Mouse (Mus musculus): ENCODE data around the gene Gm340. TPM values are rescaled to one million over a fixed set of nuclear protein-coding genes. Genes with fewer than 3 reads are reported as not detected.

Gm340 gene
- polyA plus RNA-seq, 1 experiment from 2014 or later: 4.3 TPM

- no peaks in the 10 kb centered on the region for H3K27me3 ChIP-seq (ENCODE audit: control insufficient read depth, insufficient read depth, low read length)
- no peaks in the 10 kb centered on the region for H3K9me3 ChIP-seq (ENCODE audit: control insufficient read depth, low read depth, low read length)
- H3K36me3 ChIP-seq (ENCODE audit: control insufficient read depth, insufficient read depth, low read length): peaks cover 8% of the 10 kb centered on the region; the same call in 1 of the 2 replicates
- H3K4me2 ChIP-seq (replicated peaks; ENCODE audit: low read depth, low read length): no peak overlapping the region
- no peak overlapping the region for H3K9ac ChIP-seq (replicated peaks; ENCODE audit: low read depth, low read length)
- H3K4me1 ChIP-seq (ENCODE audit: control insufficient read depth, insufficient read depth, low read length): peaks cover 4% of the 10 kb centered on the region; the same call in 1 of the 2 replicates
- ATAC-seq (ENCODE audit: insufficient number of reproducible peaks, insufficient read depth, low FRiP score, low read depth): no peak
- H3K4me3 ChIP-seq (ENCODE audit: low read depth, low read length): no peak overlapping the region
- no peak overlapping the region for H3K27ac ChIP-seq (ENCODE audit: low read length)
Measured at GRCm38 (mm10) chr19:41577576-41577975, 4.6 kb upstream of the Gm340 start.

- Histone ChIP-seq H3K4me2 (replicated peaks; ENCODE audit: low read depth, low read length) (no peak overlapping the region), H3K36me3 (ENCODE audit: control insufficient read depth, insufficient read depth, low read length) (peaks cover 15% of the 10 kb centered on the region; the same call in 1 of the 2 replicates), H3K9ac (replicated peaks; ENCODE audit: low read depth, low read length) (no peak overlapping the region), H3K27me3 (ENCODE audit: control insufficient read depth, insufficient read depth, low read length) (no peaks in the 10 kb centered on the region), H3K9me3 (ENCODE audit: control insufficient read depth, low read depth, low read length) (no peaks in the 10 kb centered on the region), H3K4me3 (ENCODE audit: low read depth, low read length) (no peak overlapping the region), H3K4me1 (ENCODE audit: control insufficient read depth, insufficient read depth, low read length) (peaks cover 4% of the 10 kb centered on the region; the same call in 1 of the 2 replicates), H3K27ac (ENCODE audit: low read length) (no peak overlapping the region)
- ATAC-seq (ENCODE audit: insufficient number of reproducible peaks, insufficient read depth, low FRiP score, low read depth): no peak
- WGBS: 89% methylated on average over 4 of the region's 4 CpGs
Measured at GRCm38 (mm10) chr19:41579311-41579920, 2.8 kb upstream of the Gm340 start.

- H3K4me1 ChIP-seq (ENCODE audit: control insufficient read depth, insufficient read depth, low read length): no peaks in the 10 kb centered on the region
- no peak overlapping the region for H3K27ac ChIP-seq (ENCODE audit: low read length)
- H3K9me3 ChIP-seq (ENCODE audit: control insufficient read depth, low read depth, low read length): no peaks in the 10 kb centered on the region
- WGBS: 99% methylated on average over 5 of the region's 5 CpGs
- H3K36me3 ChIP-seq (ENCODE audit: control insufficient read depth, insufficient read depth, low read length): peaks cover 15% of the 10 kb centered on the region; the same call in 1 of the 2 replicates
- no peak for ATAC-seq (ENCODE audit: insufficient number of reproducible peaks, insufficient read depth, low FRiP score, low read depth)
- no peak overlapping the region for H3K9ac ChIP-seq (replicated peaks; ENCODE audit: low read depth, low read length)
- H3K4me2 ChIP-seq (replicated peaks; ENCODE audit: low read depth, low read length): no peak overlapping the region
- no peaks in the 10 kb centered on the region for H3K27me3 ChIP-seq (ENCODE audit: control insufficient read depth, insufficient read depth, low read length)
- H3K4me3 ChIP-seq (ENCODE audit: low read depth, low read length): no peak overlapping the region
Measured at GRCm38 (mm10) chr19:41582918-41583514, 846 bp downstream of the Gm340 start.

DNA sequence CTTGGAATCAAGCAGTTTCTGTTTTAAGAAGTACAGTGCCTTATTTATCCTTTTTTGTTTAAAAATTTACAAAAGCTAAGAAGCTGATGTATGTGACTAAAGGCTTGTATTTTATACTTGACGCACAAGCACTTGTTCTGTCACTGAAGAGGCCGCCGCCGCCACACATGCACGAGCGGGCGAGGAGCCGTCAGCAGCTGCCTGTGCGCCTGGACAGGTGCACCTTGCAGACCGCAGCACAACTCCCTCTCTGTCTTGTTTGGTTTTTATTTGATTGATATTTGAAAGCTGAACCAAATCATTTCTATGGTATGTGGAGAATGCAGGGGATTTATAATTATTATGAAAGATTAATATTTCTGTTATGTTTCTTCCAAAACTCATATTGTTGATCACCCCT, 4.6 kb downstream of the Gm340 start:
- Histone ChIP-seq H3K4me3 (ENCODE audit: low read depth, low read length) (no peak overlapping the region), H3K9me3 (ENCODE audit: control insufficient read depth, low read depth, low read length) (no peaks in the 10 kb centered on the region), H3K36me3 (ENCODE audit: control insufficient read depth, insufficient read depth, low read length) (peaks cover 15% of the 10 kb centered on the region; the same call in 1 of the 2 replicates), H3K27ac (ENCODE audit: low read length) (no peak overlapping the region), H3K4me2 (replicated peaks; ENCODE audit: low read depth, low read length) (no peak overlapping the region), H3K27me3 (ENCODE audit: control insufficient read depth, insufficient read depth, low read length) (no peaks in the 10 kb centered on the region), H3K9ac (replicated peaks; ENCODE audit: low read depth, low read length) (no peak overlapping the region), H3K4me1 (ENCODE audit: control insufficient read depth, insufficient read depth, low read length) (0 out of 2 replicates have a peak, but pooled peaks cover 3% of the 10 kb centered on the region)
- 80% methylated on average over 10 of the region's 10 CpGs for WGBS
- no peak for ATAC-seq (ENCODE audit: insufficient number of reproducible peaks, insufficient read depth, low FRiP score, low read depth)

DNA sequence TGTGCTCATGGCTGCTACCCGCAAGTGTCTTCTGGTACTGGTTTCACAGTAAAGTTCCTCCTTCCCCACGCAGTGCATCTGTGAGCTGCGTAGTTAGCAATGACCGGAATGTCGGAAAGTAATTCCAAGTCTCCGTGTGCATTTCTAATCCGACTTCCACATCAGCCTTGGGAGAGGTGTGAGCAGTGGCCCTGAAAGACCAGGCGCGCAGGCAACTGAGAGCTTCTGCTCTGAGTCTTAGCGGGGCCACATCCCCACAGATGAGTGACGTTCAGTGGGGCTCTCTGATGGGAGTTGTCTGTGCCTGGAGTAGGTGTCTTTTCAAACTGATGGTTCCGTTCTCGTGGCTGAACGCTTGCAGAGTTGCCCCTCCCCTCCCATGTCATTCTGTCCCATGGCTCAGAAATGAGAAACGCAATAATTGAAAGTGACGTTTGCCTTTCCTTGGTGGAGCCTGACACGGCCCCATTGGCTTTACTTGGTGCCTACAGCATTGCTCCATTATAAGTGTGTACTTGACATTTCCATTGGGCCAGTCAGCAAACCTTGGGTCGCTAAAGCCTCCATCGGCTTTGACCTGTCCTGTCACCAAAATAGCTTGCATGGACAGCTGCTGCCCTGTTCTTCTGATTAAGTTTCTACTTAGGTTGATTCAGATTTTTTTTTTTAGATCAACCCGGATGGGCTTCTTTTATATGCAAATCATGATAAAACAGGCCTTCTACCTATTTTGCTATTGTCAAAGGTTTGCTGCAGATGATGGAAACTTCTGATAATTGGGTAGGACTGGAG, 5.5 kb downstream of the Gm340 start:
- Histone ChIP-seq H3K9ac (replicated peaks; ENCODE audit: low read depth, low read length) (no peak overlapping the region), H3K4me1 (ENCODE audit: control insufficient read depth, insufficient read depth, low read length) (0 out of 2 replicates have a peak, but pooled peaks cover 3% of the 10 kb centered on the region), H3K4me3 (ENCODE audit: low read depth, low read length) (no peak overlapping the region), H3K27me3 (ENCODE audit: control insufficient read depth, insufficient read depth, low read length) (no peaks in the 10 kb centered on the region), H3K4me2 (replicated peaks; ENCODE audit: low read depth, low read length) (no peak overlapping the region), H3K9me3 (ENCODE audit: control insufficient read depth, low read depth, low read length) (no peaks in the 10 kb centered on the region), H3K27ac (ENCODE audit: low read length) (no peak overlapping the region), H3K36me3 (ENCODE audit: control insufficient read depth, insufficient read depth, low read length) (peaks cover 6% of the 10 kb centered on the region; the same call in 1 of the 2 replicates)
- 89% methylated on average over 20 of the region's 20 CpGs for WGBS
- ATAC-seq (ENCODE audit: insufficient number of reproducible peaks, insufficient read depth, low FRiP score, low read depth): no peak

DNA sequence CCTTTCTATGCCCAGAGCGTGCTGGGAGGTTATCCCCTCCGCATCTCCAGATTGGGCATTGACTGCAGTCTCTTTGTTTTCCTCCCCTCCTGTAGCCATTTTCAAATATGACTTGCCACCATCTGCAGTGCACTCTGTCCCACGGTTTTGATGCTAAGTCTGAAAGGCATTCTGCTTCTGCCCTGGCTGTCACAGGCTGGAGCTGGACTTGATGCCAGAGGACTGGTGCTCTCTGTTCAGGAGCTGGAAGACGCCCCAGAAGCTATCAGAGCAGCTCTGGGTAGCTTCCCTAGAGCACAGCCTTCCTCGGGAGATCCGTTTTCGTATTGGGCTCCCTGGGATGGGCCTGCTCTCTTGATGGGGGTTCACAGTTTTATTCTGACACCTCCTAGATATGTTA, 6.9 kb downstream of the Gm340 start:
- ATAC-seq (ENCODE audit: insufficient number of reproducible peaks, insufficient read depth, low FRiP score, low read depth): no peak
- H3K36me3 ChIP-seq (ENCODE audit: control insufficient read depth, insufficient read depth, low read length): no peaks in the 10 kb centered on the region; the same call in 1 of the 2 replicates
- H3K4me2 ChIP-seq (replicated peaks; ENCODE audit: low read depth, low read length): no peak overlapping the region
- no peak overlapping the region for H3K27ac ChIP-seq (ENCODE audit: low read length)
- H3K27me3 ChIP-seq (ENCODE audit: control insufficient read depth, insufficient read depth, low read length): no peaks in the 10 kb centered on the region
- no peaks in the 10 kb centered on the region for H3K9me3 ChIP-seq (ENCODE audit: control insufficient read depth, low read depth, low read length)
- 0 out of 2 replicates have a peak, but pooled peaks cover 3% of the 10 kb centered on the region for H3K4me1 ChIP-seq (ENCODE audit: control insufficient read depth, insufficient read depth, low read length)
- no peak overlapping the region for H3K4me3 ChIP-seq (ENCODE audit: low read depth, low read length)
- 84% methylated on average over 7 of the region's 7 CpGs for WGBS
- no peak overlapping the region for H3K9ac ChIP-seq (replicated peaks; ENCODE audit: low read depth, low read length)

GRCm38 (mm10) chr19:41589681-41590080, 7.5 kb downstream of the Gm340 start:
- Histone ChIP-seq H3K4me2 (replicated peaks; ENCODE audit: low read depth, low read length) (no peak overlapping the region), H3K27ac (ENCODE audit: low read length) (no peak overlapping the region), H3K27me3 (ENCODE audit: control insufficient read depth, insufficient read depth, low read length) (no peaks in the 10 kb centered on the region), H3K9me3 (ENCODE audit: control insufficient read depth, low read depth, low read length) (no peaks in the 10 kb centered on the region), H3K4me1 (ENCODE audit: control insufficient read depth, insufficient read depth, low read length) (0 out of 2 replicates have a peak, but pooled peaks cover 3% of the 10 kb centered on the region), H3K9ac (replicated peaks; ENCODE audit: low read depth, low read length) (no peak overlapping the region), H3K36me3 (ENCODE audit: control insufficient read depth, insufficient read depth, low read length) (no peaks in the 10 kb centered on the region; the same call in 1 of the 2 replicates), H3K4me3 (ENCODE audit: low read depth, low read length) (no peak overlapping the region)
- WGBS: 82% methylated on average over 8 of the region's 8 CpGs
- ATAC-seq (ENCODE audit: insufficient number of reproducible peaks, insufficient read depth, low FRiP score, low read depth): no peak

DNA sequence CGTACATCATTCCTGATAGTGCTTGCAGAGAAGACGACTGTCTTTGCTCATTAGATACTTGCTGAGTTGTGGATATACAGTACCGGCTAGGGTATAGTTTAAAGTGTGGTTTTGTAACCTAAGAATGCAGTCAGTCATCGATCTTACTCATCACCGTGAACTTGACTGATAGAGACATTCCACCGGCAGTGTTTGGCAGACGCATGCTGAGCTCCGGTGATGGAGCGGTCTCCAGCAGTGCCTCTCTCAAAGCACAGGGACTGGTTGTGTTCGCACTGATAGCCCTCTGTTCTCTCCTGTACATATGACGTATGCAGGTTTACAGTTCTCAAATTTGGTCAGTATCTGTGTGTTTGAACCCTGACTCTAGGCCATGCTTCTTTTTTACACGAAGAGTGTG, 9.6 kb downstream of the Gm340 start:
- no peaks in the 10 kb centered on the region for H3K9me3 ChIP-seq (ENCODE audit: control insufficient read depth, low read depth, low read length)

More for the DNA sequence above, 9.6 kb downstream of the Gm340 start:
- H3K27me3 ChIP-seq (ENCODE audit: control insufficient read depth, insufficient read depth, low read length): no peaks in the 10 kb centered on the region
- no peak overlapping the region for H3K4me2 ChIP-seq (replicated peaks; ENCODE audit: low read depth, low read length)
- WGBS: 69% methylated on average over 12 of the region's 12 CpGs
- no peak overlapping the region for H3K9ac ChIP-seq (replicated peaks; ENCODE audit: low read depth, low read length)
- no peaks in the 10 kb centered on the region for H3K36me3 ChIP-seq (ENCODE audit: control insufficient read depth, insufficient read depth, low read length)
- H3K4me1 ChIP-seq (ENCODE audit: control insufficient read depth, insufficient read depth, low read length): 0 out of 2 replicates have a peak, but pooled peaks cover 3% of the 10 kb centered on the region
- no peak overlapping the region for H3K27ac ChIP-seq (ENCODE audit: low read length)
- H3K4me3 ChIP-seq (ENCODE audit: low read depth, low read length): no peak overlapping the region
- no peak for ATAC-seq (ENCODE audit: insufficient number of reproducible peaks, insufficient read depth, low FRiP score, low read depth)
